Mouse (Mus musculus): Measurements from ENCODE around the gene Prdx2. TPM values are rescaled to one million over a fixed set of nuclear protein-coding genes. Genes with fewer than 3 reads are reported as not detected.

The Prdx2 gene
- polyA plus RNA-seq, 1 experiment from 2014 or later: 681 TPM

DNA sequence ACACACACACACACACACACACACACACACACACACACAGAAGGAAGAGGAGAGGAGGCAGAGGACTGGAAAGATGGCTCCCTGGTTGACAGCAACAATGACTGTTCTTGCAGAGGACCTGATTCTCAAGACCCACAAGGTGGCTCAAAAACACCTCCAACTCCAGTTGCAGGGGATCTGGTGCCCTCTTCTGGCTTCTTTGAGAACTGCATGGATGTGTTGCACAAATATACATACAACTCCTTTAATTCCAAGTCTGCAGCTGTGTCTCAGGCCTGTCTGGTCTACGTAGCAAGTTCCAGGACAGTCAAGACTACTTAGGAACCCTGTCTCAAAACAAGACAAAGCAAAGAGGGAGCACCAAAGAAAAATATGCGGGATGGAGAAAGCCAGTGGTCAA lies 12.6 kb upstream of the Prdx2 start:
- H3K4me3 ChIP-seq: no peak overlapping the region
- no peak overlapping the region for H3K4me2 ChIP-seq
- no peak overlapping the region for H3K27ac ChIP-seq
- peaks cover 31% of the 10 kb centered on the region for H3K36me3 ChIP-seq
- ATAC-seq (ENCODE audit: insufficient number of reproducible peaks, low FRiP score, low TSS enrichment, low read depth): no peak
- H3K9ac ChIP-seq: no peak overlapping the region
- no peaks in the 10 kb centered on the region for H3K9me3 ChIP-seq
- 49% methylated on average over 2 of the region's 2 CpGs for WGBS
- peaks cover 16% of the 10 kb centered on the region for H3K27me3 ChIP-seq
- H3K4me1 ChIP-seq: peaks cover 5% of the 10 kb centered on the region

DNA sequence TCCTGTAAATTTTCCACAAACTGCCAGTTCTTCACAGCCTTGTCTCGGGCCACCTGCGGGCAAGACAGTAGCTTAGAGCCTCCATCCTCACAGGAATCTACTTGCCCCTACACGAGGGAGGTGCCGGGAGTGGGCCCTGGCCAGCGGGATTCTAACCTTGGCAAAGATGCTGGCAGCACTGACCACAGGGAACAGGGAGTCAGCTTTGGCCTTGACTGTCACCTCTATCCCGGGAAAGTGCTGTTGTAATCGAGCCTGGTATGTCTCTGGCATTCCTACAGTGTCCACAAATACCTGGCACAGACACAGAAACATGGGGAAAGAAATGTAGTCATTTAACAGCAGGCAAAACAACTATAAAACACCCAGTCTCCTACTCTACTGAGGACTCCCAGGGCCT lies 9.6 kb upstream of the Prdx2 start:
- H3K9me3 ChIP-seq: no peaks in the 10 kb centered on the region
- no peak overlapping the region for H3K9ac ChIP-seq
- peaks cover 1% of the 10 kb centered on the region for H3K4me1 ChIP-seq
- H3K4me3 ChIP-seq: no peak overlapping the region
- WGBS: 91% methylated on average over 7 of the region's 7 CpGs
- H3K27me3 ChIP-seq: no peaks in the 10 kb centered on the region
- ATAC-seq (ENCODE audit: insufficient number of reproducible peaks, low FRiP score, low TSS enrichment, low read depth): no peak
- H3K36me3 ChIP-seq: peaks cover 34% of the 10 kb centered on the region
- H3K4me2 ChIP-seq: no peak overlapping the region
- no peak overlapping the region for H3K27ac ChIP-seq

DNA sequence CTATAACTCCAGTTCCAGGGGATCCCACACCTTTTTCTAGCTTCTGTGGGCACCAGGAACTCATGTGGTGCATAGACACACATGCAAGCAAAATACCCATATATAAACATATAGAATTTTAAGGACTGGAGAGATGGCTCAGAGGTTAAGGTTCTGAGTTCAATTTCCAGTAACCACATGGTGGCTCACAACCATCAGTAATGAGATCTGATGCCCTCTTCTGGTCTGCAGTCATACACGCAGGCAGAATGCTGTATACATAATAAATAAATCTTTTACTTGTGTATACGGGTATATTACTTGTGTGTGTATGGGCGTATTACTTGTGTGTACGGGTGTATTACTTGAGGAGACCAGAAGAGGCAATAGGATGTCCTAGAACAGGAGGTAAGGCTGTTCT lies 5.4 kb upstream of the Prdx2 start:
- no peaks in the 10 kb centered on the region for H3K27me3 ChIP-seq
- ATAC-seq (ENCODE audit: insufficient number of reproducible peaks, low FRiP score, low TSS enrichment, low read depth): no peak
- 87% methylated on average over 4 of the region's 4 CpGs for WGBS

DNA sequence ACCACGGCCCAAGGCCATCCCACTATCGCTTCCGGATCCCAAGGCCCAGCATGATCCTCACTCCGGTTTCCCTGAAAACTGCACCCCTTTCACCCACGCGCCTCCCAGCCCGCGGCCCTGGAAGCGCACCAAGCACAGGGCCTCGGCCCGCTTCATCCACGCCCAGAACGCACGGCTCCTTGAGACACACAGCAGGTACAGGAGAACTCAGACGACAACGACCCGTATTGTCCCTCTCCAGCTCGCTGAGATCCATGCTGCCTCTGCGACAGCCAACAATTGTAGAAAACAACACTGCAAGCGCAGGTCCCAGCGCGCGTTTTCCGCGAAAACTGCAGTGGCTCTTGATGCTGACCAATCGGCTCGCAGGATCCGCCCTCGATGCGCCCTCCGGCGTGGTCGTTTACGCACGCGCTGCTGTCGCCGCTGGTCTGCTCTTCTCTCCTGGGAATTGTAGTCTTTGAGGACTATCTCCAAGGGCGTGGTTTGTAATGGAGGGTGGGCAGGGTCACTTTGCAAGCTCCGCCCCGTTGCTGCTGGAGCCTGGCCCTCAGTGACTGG lies 3.6 kb upstream of the Prdx2 start:
- H3K36me3 ChIP-seq: peaks cover 8% of the 10 kb centered on the region; the same call in 1 of the 2 replicates
- peak overlapping the region; percentile 64 for H3K9ac ChIP-seq
- peak overlapping the region; percentile 65 for H3K4me3 ChIP-seq
- H3K4me1 ChIP-seq: peaks cover 33% of the 10 kb centered on the region
- H3K27me3 ChIP-seq: no peaks in the 10 kb centered on the region
- H3K4me2 ChIP-seq: peak overlapping the region; percentile 79
- H3K27ac ChIP-seq: peak overlapping the region; percentile 82
- ATAC-seq (ENCODE audit: insufficient number of reproducible peaks, low FRiP score, low TSS enrichment, low read depth): peak; percentile 78
- H3K9me3 ChIP-seq: no peaks in the 10 kb centered on the region
- WGBS: 0% methylated on average over 41 of the region's 41 CpGs

More for the DNA sequence above, 5.4 kb upstream of the Prdx2 start:
- no peaks in the 10 kb centered on the region for H3K9me3 ChIP-seq
- H3K27ac ChIP-seq: no peak overlapping the region
- no peak overlapping the region for H3K9ac ChIP-seq
- H3K4me3 ChIP-seq: no peak overlapping the region
- no peak overlapping the region for H3K4me2 ChIP-seq
- H3K36me3 ChIP-seq: peaks cover 17% of the 10 kb centered on the region
- peaks cover 24% of the 10 kb centered on the region for H3K4me1 ChIP-seq

DNA sequence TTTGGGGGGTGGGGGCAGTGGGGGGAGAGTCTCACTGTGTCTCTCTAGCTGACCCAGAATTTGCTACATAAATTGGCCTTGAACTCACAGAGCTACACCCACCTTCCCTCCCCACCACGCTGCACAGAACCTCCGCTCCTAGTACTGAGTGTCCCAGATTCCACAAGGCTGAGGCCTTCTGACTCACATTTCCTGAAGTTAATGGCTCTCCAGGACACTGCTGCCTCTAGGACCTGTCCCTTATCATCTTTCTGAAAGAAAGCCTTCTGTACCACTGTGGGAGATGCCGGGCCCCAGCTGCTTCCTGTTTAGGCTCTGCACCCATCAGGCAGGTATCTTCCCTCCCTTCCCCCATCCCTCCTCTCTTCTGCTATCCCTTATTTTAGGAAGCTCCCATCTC lies 2.8 kb upstream of the Prdx2 start:
- WGBS: 57% methylated on average over 3 of the region's 3 CpGs
- Histone ChIP-seq H3K4me3 (peak overlapping the region; percentile 65; the same call in 1 of the 2 replicates), H3K9ac (no peak overlapping the region), H3K4me1 (peaks cover 39% of the 10 kb centered on the region), H3K27me3 (no peaks in the 10 kb centered on the region), H3K36me3 (peaks cover 14% of the 10 kb centered on the region), H3K9me3 (no peaks in the 10 kb centered on the region), H3K4me2 (peak overlapping the region; percentile 79; the same call in 1 of the 2 replicates), H3K27ac (peak overlapping the region; percentile 55)
- no peak for ATAC-seq (ENCODE audit: insufficient number of reproducible peaks, low FRiP score, low TSS enrichment, low read depth)

DNA sequence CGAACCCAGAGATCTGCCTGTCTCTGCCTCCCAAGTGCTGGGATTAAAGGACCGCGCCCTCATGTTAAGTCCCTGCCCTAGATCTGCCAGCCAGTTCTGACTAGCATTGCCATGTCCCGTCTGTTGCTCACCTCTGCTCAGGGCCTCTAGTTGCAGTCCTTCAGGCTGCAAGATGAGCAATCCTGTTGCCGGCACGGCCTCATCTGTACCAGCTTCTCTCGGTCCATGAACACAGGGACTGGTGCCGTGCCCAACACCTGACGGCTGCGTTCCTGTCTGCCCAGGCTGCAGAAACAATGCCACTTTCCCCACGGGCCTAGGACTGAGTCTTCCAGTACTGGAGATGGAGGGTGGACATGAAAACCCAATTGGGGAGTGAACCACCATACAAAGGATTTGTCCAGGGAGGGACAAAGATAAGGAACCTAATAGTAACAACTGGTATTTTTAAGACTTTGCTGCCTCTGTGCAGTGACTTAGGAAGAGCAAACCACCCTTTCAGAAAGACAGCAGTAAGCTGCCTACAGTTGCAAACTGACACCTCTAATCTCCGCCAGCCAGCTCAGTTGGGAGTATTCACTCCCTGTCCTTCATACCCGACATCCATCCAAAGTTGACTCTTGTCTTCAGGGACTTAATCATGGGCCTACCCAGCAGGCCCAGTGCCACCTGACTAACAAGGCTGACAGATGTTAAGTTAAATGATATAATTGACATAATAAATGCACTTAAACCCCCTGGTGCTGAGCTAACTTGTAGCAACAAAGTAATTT lies 1.7 kb upstream of the Prdx2 start:
- Histone ChIP-seq H3K27ac (peak overlapping the region; percentile 87; the same call in 1 of the 2 replicates), H3K4me1 (peaks cover 40% of the 10 kb centered on the region), H3K4me2 (no peak overlapping the region), H3K9ac (no peak overlapping the region), H3K9me3 (no peaks in the 10 kb centered on the region), H3K36me3 (peaks cover 21% of the 10 kb centered on the region), H3K27me3 (no peaks in the 10 kb centered on the region), H3K4me3 (no peak overlapping the region)
- WGBS: 90% methylated on average over 13 of the region's 13 CpGs
- no peak for ATAC-seq (ENCODE audit: insufficient number of reproducible peaks, low FRiP score, low TSS enrichment, low read depth)

DNA sequence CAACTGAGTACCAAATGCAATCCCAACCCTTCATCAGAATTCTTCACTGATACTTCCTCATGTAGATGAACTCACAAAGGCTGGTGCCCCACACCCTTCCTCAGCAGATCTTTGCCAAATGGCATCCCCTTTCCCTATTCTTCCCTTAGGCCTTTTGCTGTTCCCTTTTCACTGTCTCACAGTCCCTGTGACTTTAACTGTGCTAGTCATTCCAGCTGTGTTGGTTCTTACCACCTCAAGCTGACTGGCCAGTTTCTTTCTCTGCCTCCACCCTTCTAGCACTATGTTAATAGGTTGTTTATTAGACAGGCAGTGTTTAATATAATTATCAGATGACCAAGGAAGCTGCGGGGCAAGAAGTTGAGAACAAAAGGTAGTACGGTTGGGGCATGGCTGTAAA lies 737 bp upstream of the Prdx2 start:
- Histone ChIP-seq H3K4me3 (peak overlapping the region; percentile 58), H3K4me2 (peak overlapping the region; percentile 83), H3K9ac (peak overlapping the region; percentile 64), H3K9me3 (no peaks in the 10 kb centered on the region), H3K4me1 (peaks cover 40% of the 10 kb centered on the region), H3K27me3 (no peaks in the 10 kb centered on the region), H3K27ac (peak overlapping the region; percentile 87), H3K36me3 (peaks cover 29% of the 10 kb centered on the region)
- WGBS: 8% methylated on average over 2 of the region's 2 CpGs
- no peak for ATAC-seq (ENCODE audit: insufficient number of reproducible peaks, low FRiP score, low TSS enrichment, low read depth)

DNA sequence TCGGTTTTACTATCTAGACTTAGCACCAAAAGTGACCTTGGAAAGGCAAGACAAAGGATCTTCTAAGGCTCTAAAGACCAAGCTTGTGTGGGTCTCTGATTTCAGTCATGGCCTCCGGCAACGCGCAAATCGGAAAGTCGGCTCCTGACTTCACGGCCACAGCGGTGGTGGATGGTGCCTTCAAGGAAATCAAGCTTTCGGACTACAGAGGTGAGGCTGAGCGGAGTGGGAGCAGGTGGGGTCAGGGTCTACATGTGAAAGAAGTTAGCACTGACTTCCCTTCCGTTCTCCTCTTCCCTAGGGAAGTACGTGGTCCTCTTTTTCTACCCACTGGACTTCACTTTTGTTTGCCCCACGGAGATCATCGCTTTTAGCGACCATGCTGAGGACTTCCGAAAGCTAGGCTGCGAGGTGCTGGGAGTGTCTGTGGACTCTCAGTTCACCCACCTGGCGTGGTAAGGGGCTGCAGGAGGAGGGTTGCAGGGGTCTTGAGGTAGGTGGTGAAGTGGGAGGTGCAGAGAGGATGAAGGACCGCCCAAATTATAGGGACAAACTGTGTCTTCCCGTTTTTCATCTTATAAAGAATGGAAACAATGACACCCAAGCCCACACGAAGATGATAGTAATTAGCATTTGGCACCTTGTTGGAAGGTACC lies 876 bp downstream of the Prdx2 start:
- peak overlapping the region; percentile 87 for H3K27ac ChIP-seq
- no peaks in the 10 kb centered on the region for H3K27me3 ChIP-seq
- peaks cover 44% of the 10 kb centered on the region for H3K36me3 ChIP-seq
- peak overlapping the region; percentile 64 for H3K9ac ChIP-seq
- H3K4me2 ChIP-seq: peak overlapping the region; percentile 83
- peak overlapping the region; percentile 58 for H3K4me3 ChIP-seq
- H3K4me1 ChIP-seq: peaks cover 36% of the 10 kb centered on the region
- WGBS: 6% methylated on average over 21 of the region's 21 CpGs
- no peak for ATAC-seq (ENCODE audit: insufficient number of reproducible peaks, low FRiP score, low TSS enrichment, low read depth)
- H3K9me3 ChIP-seq: no peaks in the 10 kb centered on the region

DNA sequence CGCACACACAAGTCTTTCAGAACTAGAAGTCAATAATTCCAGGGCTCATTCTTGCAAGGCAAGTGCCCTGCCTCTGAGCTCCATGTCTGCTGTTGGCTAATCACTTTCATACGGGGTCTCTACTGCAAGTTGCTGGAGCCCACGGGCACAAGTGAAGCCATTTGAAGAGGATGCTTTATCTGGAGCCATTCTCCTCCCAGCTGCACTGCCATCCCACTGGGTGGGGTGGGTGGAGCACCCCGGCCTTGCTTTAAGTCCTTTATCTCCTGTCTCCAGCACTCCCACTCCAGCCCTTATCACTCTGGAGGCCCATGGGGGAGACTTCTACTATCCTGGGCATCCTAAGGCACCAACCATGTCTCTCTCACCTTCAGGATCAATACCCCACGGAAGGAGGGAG lies 1.5 kb downstream of the Prdx2 start:
- no peak for ATAC-seq (ENCODE audit: insufficient number of reproducible peaks, low FRiP score, low TSS enrichment, low read depth)
- WGBS: 58% methylated on average over 5 of the region's 5 CpGs
- peak overlapping the region; percentile 83 for H3K4me2 ChIP-seq
- no peaks in the 10 kb centered on the region for H3K27me3 ChIP-seq
- H3K4me1 ChIP-seq: peaks cover 37% of the 10 kb centered on the region
- no peaks in the 10 kb centered on the region for H3K9me3 ChIP-seq
- H3K27ac ChIP-seq: no peak overlapping the region
- H3K9ac ChIP-seq: 0 out of 2 replicates have a peak overlapping the region, but pooled peaks have one; percentile 26
- H3K36me3 ChIP-seq: peaks cover 44% of the 10 kb centered on the region
- peak overlapping the region; percentile 58 for H3K4me3 ChIP-seq

DNA sequence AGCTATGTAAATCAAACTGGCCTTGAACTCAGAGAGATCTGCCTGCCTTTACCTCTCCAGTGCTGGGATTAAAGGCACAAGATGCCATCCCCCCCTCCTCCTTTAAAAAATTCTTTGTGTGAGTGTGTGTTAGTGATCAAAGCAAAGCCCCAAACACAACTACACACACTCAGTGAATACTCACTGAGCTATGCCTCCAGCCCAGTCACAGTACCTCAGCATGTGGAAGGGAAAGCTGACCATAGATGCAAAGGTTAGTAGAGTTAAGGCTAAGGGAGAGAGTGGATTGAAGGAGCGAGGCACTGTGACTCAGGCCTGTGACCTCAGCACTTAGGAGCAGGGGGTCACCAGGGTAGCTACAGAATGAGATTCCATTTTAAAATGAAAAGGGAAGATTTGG lies 3.7 kb downstream of the Prdx2 start:
- no peak overlapping the region for H3K9ac ChIP-seq
- WGBS: 96% methylated on average over 1 of the region's 1 CpGs
- H3K27me3 ChIP-seq: peaks cover 12% of the 10 kb centered on the region
- no peak overlapping the region for H3K27ac ChIP-seq
- ATAC-seq (ENCODE audit: insufficient number of reproducible peaks, low FRiP score, low TSS enrichment, low read depth): no peak
- peaks cover 50% of the 10 kb centered on the region for H3K4me1 ChIP-seq
- H3K4me3 ChIP-seq: no peak overlapping the region
- H3K4me2 ChIP-seq: no peak overlapping the region
- H3K36me3 ChIP-seq: peaks cover 44% of the 10 kb centered on the region
- H3K9me3 ChIP-seq: no peaks in the 10 kb centered on the region

DNA sequence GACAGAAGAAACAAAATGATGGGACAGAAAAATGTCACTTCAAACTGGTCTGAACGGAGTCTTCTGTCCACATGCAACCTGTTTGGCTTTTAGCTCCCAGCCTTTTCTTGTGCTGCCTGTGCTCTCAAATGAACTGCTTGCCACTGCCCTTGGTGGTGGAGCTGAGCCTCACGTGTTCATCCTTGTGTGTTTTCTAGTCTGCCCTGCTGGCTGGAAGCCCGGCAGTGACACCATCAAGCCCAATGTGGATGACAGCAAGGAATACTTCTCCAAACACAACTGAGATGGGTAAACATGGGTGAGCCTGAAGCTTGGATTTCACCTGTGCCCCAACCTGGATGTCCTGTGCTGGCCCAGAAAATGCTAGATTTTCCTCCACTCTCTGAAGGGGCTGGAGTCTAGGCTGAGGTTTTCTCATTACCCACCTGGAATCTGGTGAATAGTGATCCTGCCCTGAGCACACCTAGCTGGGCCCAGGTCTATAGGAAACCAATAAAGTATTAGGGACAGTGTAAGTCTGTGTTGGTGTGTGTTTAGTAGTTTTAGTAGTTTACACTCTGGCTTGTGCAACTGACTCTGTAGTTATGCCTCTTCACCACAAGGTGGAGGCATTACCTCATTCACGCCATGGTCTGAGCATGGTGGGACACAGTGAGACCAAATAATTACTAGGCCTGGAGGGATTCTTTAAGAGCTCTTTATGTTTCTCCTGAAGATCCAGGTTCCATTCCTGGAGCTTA lies 4.6 kb downstream of the Prdx2 start:
- Histone ChIP-seq H3K9me3 (no peaks in the 10 kb centered on the region), H3K27ac (0 out of 2 replicates have a peak overlapping the region, but pooled peaks have one; percentile 1), H3K36me3 (peaks cover 44% of the 10 kb centered on the region), H3K4me1 (peaks cover 53% of the 10 kb centered on the region), H3K4me3 (no peak overlapping the region), H3K4me2 (no peak overlapping the region), H3K27me3 (peaks cover 15% of the 10 kb centered on the region), H3K9ac (no peak overlapping the region)
- WGBS: 66% methylated on average over 4 of the region's 4 CpGs
- ATAC-seq (ENCODE audit: insufficient number of reproducible peaks, low FRiP score, low TSS enrichment, low read depth): no peak

All from limb, embryonic 15.5 days (tissue).